Mouse (Mus musculus) large intestine, adult 2 months (tissue): ENCODE measurements around the gene Zdhhc11. TPM values are rescaled to one million over a fixed set of nuclear protein-coding genes. Genes with fewer than 3 reads are reported as not detected.
"Not testable (repeated sequence)": the region's sequence is repeated elsewhere in the genome, so short reads cannot be mapped to it uniquely, and the experiment has no call there.

Experiments used
- DNase-seq: peaks from one replicate; pipeline ENCODE4 v3.0.0-alpha.2; 2012; ENCODE audit warnings: low read depth, low spot score
- WGBS: fragments of 180-500 bp; shearing (Covaris S2); methylation state at CpG from one replicate; pipeline ENCODE4 v1.1.7; 2018; 5-methylcytosine and 5-hydroxymethylcytosine counted together
- polyA plus RNA-seq: library from polyadenylated mRNA; depleted of rRNA; stranded (reverse); fragments of >200 nt; gene quantifications from 2 replicates; pipeline ENCODE4 v1.2.3, GENCODE M21; 2012

The Zdhhc11 gene
- polyA plus RNA-seq, 1 experiment: not detected

GRCm38 (mm10) chr13:74000961-74001360 is 37.3 kb downstream of the Zdhhc11 start:
- no peak for DNase-seq
- WGBS: 89% methylated on average over 6 of the region's 6 CpGs

DNA sequence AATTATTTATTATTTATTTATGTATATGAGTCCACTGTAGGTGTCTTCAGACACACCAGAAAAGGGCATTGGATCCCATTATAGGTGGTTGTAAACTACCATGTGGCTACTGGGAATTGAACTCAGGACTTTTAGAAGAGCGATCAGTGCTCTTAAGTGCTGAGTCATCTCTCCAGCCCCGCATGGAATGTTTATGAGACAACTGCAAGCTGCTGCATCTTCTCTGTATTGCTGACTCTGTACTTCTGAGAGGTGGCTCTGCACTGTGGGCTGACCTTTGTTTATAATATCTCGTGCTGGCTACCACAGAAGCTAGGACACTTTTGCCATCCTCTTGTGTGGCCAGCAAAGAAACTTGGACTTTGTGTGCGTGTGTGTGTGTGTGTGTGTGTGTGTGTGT is 37.8 kb downstream of the Zdhhc11 start:
- no peak for DNase-seq
- 55% methylated on average over 4 of the region's 4 CpGs for WGBS

GRCm38 (mm10) chr13:74006881-74007280 is 43.2 kb downstream of the Zdhhc11 start:
- DNase-seq: not testable (repeated sequence)
- WGBS: 96% methylated on average over 4 of the region's 4 CpGs

DNA sequence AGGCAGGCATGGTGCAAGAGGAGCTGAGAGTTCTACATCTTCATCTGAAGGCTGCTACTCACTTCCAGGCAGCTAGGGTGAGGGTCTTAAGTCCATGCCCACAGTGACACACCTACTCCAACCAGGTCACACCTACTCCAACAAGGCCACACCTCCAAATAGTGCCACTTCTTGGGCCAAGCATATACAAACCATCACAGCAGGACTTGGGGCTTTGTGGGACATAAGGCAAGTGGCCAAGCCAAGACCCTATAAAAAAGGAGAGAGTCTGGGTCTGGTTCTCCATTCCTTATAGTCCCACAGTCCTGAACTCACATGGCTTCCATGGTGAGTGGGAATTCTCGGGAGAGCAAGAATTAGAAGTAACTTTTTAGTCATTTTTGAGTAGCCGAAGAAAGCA is 44.6 kb downstream of the Zdhhc11 start:
- WGBS: 68% methylated on average over 2 of the region's 2 CpGs
- not testable (repeated sequence) for DNase-seq

GRCm38 (mm10) chr13:74008948-74009718 is 45.5 kb downstream of the Zdhhc11 start, which contains the start of gene Tppp:
Gene Tppp, plus strand, starts transcription at chr13:74009407.
- peak; percentile 84 for DNase-seq
- WGBS: under 1% methylated on average over 56 of the region's 56 CpGs

DNA sequence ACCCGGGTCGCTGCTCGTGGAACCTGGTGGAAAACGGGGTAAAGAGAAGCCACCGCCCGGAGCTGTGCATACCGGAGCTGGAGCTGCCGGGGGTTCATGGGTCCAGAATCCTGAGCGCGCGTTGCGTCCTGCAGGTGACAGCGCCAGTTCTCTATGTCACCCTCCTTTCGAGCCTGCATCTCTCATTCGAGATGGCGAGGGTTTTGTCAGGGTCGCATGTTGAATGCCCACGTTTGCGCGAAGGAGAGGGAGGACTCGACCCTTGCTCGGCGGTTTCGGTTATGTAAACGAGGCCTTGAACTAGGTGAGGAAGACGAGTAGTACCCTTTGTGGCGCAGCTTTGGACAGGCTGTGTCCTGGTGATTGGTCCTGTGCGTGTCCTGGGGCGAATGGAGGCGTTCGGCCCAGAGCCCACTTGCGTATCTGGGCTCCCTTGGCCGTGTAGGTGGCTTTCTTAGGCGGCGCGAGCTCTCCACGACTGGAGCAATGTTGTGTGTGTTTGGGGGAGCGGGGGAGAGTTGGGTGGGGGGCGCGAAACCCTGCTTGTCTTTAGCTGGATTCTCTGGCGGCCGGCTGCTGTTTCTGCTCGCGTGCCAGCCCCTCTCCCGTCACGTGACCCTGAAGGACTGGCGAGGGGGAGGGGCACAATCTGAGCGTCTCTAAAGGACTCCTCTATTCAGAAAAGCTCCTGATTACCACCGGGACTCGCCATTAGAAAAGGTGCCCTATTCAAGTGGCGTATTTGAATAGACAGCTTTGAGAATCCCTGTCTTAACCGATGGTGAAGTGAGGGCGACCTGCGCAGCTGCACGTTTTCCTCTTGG is 46.4 kb downstream of the Zdhhc11 start:
- under 1% methylated on average over 55 of the region's 55 CpGs for WGBS
- no peak for DNase-seq

- WGBS: 13% methylated on average over 3 of the region's 3 CpGs
- DNase-seq: no peak
These were observed 47.0 kb downstream of the Zdhhc11 start for GRCm38 (mm10) chr13:74010678-74011077.

GRCm38 (mm10) chr13:74015908-74016307 is 52.3 kb downstream of the Zdhhc11 start:
- no peak for DNase-seq
- WGBS: 66% methylated on average over 4 of the region's 4 CpGs

GRCm38 (mm10) chr13:74017426-74017825 is 53.8 kb downstream of the Zdhhc11 start:
- DNase-seq: no peak
- WGBS: 34% methylated on average over 4 of the region's 4 CpGs

DNA sequence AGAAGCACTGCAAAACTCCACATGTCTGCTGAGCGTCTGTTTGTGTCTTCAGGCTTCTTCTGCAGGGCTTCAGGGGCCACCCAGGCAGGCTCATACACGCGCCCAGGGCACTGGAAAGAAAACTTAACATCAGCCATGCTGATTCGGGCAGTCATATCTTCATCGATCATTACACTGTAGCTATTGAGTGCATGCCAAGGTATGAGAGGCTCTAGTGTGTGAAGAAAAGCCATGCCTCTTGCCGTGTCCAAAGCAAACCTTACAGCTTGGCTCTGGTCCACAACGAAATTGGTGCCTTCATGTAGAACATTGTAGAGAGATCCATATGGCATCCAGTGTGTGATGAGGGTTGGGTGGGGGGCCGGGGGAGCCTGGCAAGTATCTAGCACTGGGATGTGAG is 55.4 kb downstream of the Zdhhc11 start:
- DNase-seq: not testable (repeated sequence)
- WGBS: 40% methylated on average over 8 of the region's 8 CpGs

DNA sequence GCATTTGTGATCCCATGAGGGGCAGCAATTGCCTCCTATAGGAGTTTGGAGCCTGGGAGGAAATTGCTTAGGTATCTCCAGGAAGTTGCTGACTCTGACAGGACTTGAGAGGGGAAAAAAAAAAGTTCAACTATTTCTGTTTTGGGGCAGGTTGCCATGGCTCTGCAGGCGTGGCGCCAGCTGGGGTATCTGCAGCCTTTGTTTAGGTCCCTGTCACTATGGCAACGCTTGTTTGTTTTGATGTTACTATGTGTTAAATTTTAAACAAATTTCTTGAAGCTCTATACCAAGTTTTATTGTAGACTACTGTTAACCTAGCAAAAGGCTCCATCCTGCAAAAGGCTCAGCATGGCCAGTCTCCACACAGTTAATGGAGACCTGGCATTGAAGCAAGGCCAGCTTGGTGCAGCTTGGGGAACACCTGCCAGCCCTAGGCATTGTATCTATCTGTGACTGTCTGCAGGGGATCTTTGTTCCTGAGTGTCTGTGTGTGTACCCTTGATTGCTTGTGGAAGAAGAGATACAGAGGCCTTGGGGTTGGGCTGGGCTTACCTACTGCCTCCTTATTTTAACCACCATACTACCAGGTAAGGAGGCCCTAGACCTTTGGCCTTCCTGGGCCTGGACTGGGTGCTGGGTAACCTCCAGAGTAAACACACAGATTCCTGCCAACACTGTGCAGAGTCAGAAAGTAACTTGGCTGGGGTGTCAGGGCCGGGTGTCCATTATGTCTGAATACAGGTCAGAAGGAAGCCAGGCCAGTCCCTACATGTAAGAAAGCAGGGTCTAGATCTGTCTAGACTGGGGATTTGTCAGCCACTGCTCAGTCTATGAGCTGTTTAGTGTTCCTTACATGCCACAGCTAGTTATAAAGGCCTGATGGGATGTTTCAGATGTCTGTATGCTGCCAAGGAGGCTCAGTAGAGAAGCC is 61.8 kb downstream of the Zdhhc11 start:
- WGBS: 16% methylated on average over 4 of the region's 4 CpGs
- no peak for DNase-seq

DNA sequence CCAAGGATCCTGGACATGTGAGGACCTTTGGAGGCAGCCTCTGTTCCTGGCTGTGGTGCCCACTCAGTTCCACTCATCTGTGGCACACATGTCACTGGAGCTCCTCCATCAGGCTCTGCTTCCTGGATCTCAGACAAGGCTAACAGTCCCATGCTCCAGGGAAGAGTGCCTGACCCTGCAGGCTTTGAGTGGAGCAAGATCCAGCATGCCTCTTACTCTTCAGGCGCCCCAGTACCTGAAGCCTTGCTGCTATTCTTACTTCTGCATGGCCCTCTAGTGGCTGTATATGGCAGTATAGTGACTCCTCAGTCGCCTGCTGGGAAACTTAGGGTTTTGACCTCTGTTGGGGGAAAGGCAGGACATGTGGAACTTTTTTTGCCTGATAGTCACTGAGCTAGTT is 62.6 kb downstream of the Zdhhc11 start:
- no peak for DNase-seq
- 10% methylated on average over 2 of the region's 2 CpGs for WGBS

DNA sequence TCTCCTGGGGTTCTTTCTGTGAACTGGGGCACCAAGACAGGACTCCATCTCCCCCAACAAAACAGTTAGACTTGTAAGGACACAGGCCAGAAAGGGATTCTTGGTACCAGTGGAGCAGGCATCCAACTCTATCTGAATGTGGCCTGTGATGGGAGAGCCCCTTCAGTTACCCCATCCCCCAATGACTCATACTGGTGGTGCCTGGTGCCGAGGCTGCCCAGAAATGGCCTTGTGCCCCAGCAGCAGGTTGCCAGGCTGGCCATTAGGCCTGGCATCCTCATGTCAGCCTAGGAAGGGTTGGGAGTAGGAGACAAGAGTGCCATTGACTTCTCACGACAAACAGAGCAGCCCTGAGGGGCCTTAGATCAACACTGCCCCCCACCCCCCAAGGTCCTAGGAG is 64.5 kb downstream of the Zdhhc11 start:
- WGBS: 80% methylated on average over 2 of the region's 2 CpGs
- DNase-seq: no peak

DNA sequence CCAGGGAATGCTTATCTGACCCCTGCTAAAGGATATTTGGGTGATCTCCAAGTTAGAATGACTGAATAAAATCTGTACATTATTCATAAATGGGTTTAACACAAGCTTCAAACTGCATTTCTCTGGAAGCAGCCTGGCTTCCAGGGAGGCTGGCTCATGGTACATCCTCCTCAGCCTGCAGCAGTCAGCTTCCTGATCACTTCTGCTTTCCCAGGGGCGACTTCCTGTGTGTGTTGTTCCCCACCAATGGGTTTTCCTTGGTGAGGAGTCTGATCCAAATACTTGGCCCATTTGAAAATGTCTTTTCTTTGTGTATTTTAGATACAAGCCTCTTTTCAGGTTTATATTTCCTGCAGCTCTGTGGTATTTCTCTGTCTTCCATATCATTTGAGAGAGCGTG is 65.4 kb downstream of the Zdhhc11 start:
- WGBS: 80% methylated on average over 2 of the region's 2 CpGs
- no peak for DNase-seq

DNA sequence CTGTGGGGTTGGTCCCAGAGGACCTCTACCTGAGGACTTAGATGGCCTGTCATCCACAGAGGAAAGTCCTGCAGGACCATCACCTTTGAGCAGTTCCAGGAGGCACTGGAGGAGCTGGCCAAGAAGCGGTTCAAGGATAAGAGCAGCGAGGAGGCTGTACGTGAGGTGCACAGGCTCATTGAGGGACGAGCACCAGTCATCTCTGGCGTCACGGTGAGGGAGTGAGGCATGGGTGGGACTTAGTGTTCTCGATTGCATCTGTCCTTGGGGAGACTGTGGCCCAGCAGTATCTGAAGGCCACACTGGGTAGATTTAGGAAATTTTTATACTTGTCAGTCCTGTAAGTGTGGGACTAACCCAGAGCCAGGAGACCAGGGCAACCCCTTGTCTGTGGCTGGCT is 67.0 kb downstream of the Zdhhc11 start:
- no peak for DNase-seq
- WGBS: 88% methylated on average over 7 of the region's 7 CpGs

GRCm38 (mm10) chr13:74031133-74031532 is 67.5 kb downstream of the Zdhhc11 start:
- WGBS: 82% methylated on average over 8 of the region's 8 CpGs
- no peak for DNase-seq

DNA sequence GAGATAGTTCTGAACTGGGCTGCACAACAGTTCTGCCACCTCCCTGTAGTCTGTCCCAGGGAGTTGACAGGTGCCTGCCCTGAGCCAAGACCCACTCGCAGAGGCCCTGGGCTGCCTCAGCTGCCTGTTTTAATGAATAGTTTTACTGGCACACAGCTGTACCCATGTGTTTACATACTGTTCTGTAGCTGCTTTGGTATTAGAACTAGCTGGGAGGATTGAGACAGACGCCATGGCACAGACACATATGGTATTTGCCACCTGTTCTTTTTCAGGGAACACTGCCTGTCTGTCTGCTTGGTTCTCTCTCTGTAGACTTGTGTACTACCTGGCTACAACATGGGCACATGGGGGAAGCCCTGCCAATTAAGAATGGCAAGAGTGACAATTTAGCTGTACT is 71.1 kb downstream of the Zdhhc11 start:
- no peak for DNase-seq
- 43% methylated on average over 2 of the region's 2 CpGs for WGBS

DNA sequence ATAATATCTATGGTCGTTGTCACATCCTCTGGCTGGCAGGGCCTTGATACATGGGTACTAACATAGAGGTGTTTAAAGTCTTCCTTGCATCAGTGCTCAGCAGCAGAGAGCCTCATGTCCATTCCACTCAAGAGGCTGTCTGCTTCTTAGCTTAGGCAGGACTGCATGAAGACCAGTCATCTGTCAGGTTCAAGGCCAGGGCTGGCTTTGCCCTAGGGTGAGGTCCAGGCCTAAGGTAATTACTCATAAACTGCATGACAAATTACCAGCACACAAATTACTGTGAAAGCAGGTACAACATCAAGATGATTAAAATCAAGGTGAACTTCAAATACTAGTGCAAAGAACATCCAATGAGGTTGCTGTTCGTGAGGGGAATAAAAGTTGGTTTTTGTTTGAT is 72.1 kb downstream of the Zdhhc11 start:
- 86% methylated on average over 2 of the region's 2 CpGs for WGBS
- DNase-seq: no peak

- no peak for DNase-seq
- 90% methylated on average over 3 of the region's 3 CpGs for WGBS
These were observed 76.3 kb downstream of the Zdhhc11 start for GRCm38 (mm10) chr13:74039926-74040325.
